Mouse (Mus musculus) embryonic facial prominence, embryonic 13.5 days (tissue): ENCODE measurements around the gene Shq1. TPM values are rescaled to one million over a fixed set of nuclear protein-coding genes. Genes with fewer than 3 reads are reported as not detected.

Experiments used
- ATAC-seq: fragments of 200-750 bp; cut with Nextera tagmentation; 2 replicates; pipeline ENCODE4 v1.8.0; 2017; ENCODE audit warnings: low read depth; ENCODE audit not compliant: insufficient number of reproducible peaks, insufficient read depth, low FRiP score, low TSS enrichment
- H3K27ac ChIP-seq: fragments of 300-500 bp; sonication (generic); 2 replicates; pipeline ENCODE4 v1.5.1; 2015; ENCODE audit warnings: moderate library complexity, mild to moderate bottlenecking, inconsistent platforms
- H3K27me3 ChIP-seq: fragments of 300-500 bp; sonication (generic); 2 replicates; pipeline ENCODE4 v1.6.1; 2015; ENCODE audit warnings: mild to moderate bottlenecking, inconsistent platforms
- H3K36me3 ChIP-seq: fragments of 300-500 bp; sonication (generic); 2 replicates; pipeline ENCODE4 v1.6.1; 2015; ENCODE audit warnings: mild to moderate bottlenecking, inconsistent platforms
- H3K4me1 ChIP-seq: fragments of 300-500 bp; sonication (generic); 2 replicates; pipeline ENCODE4 v1.6.1; 2015; ENCODE audit warnings: inconsistent platforms
- H3K4me2 ChIP-seq: fragments of 300-500 bp; sonication (generic); 2 replicates; pipeline ENCODE4 v1.6.1; 2015; ENCODE audit warnings: moderate library complexity, mild to moderate bottlenecking, inconsistent platforms
- H3K4me3 ChIP-seq: fragments of 300-500 bp; sonication (generic); 2 replicates; pipeline ENCODE4 v1.5.1; 2015; ENCODE audit warnings: mild to moderate bottlenecking, inconsistent platforms
- H3K9ac ChIP-seq: fragments of 300-500 bp; sonication (generic); 2 replicates; pipeline ENCODE4 v1.6.1; 2015; ENCODE audit warnings: mild to moderate bottlenecking, inconsistent platforms
- H3K9me3 ChIP-seq: fragments of 300-500 bp; sonication (generic); 2 replicates; pipeline ENCODE4 v1.6.1; 2016; ENCODE audit warnings: inconsistent platforms
- WGBS: fragments of 180-500 bp; shearing (Covaris S2); methylation state at CpG from one replicate; pipeline ENCODE4 v1.1.7; 2015; ENCODE audit warnings: mixed read lengths; 5-methylcytosine and 5-hydroxymethylcytosine counted together
- polyA plus RNA-seq: library from polyadenylated mRNA; unstranded; fragments of >200 nt; fragmentation: Nextera tagmentation; extraction: Ambion mirVana; gene quantifications from 2 replicates; pipeline ENCODE4 v1.2.1, GENCODE M21; 2015

The Shq1 gene
- polyA plus RNA-seq, 1 experiment from 2014 or later = 15.6 TPM

- no peaks in the 10 kb centered on the region for H3K9me3 ChIP-seq
- peak overlapping the region; percentile 50 for H3K4me3 ChIP-seq
- H3K27me3 ChIP-seq = peaks cover 66% of the 10 kb centered on the region
- peaks cover 24% of the 10 kb centered on the region for H3K4me1 ChIP-seq
- H3K36me3 ChIP-seq = no peaks in the 10 kb centered on the region
- ATAC-seq = peak; percentile 11
- peak overlapping the region; percentile 67 for H3K9ac ChIP-seq
- WGBS = under 1% methylated on average over 51 of the region's 51 CpGs
- peak overlapping the region; percentile 99 for H3K4me2 ChIP-seq
- peak overlapping the region; percentile 72 for H3K27ac ChIP-seq
Observed at GRCm38 (mm10) chr6:100562719-100563551, 108.0 kb downstream of the Shq1 start.

- Histone ChIP-seq H3K4me1 (peaks cover 17% of the 10 kb centered on the region), H3K27ac (no peak overlapping the region), H3K4me3 (no peak overlapping the region), H3K27me3 (peaks cover 58% of the 10 kb centered on the region), H3K4me2 (no peak overlapping the region), H3K9ac (no peak overlapping the region), H3K9me3 (no peaks in the 10 kb centered on the region), H3K36me3 (no peaks in the 10 kb centered on the region)
- 54% methylated on average over 8 of the region's 8 CpGs for WGBS
- no peak for ATAC-seq
Observed at GRCm38 (mm10) chr6:100558057-100558456, 112.9 kb downstream of the Shq1 start.

- no peaks in the 10 kb centered on the region for H3K36me3 ChIP-seq
- peaks cover 21% of the 10 kb centered on the region for H3K27me3 ChIP-seq
- WGBS = 76% methylated on average over 15 of the region's 15 CpGs
- H3K27ac ChIP-seq = no peak overlapping the region
- H3K4me3 ChIP-seq = no peak overlapping the region
- H3K4me1 ChIP-seq = no peaks in the 10 kb centered on the region
- ATAC-seq = no peak
- H3K9ac ChIP-seq = no peak overlapping the region
- H3K4me2 ChIP-seq = no peak overlapping the region
- no peaks in the 10 kb centered on the region for H3K9me3 ChIP-seq
Observed at GRCm38 (mm10) chr6:100542154-100542997, 128.6 kb downstream of the Shq1 start.

GRCm38 (mm10) chr6:100539698-100540097 lies 131.3 kb downstream of the Shq1 start:
- Histone ChIP-seq H3K4me1 (no peaks in the 10 kb centered on the region), H3K9me3 (no peaks in the 10 kb centered on the region), H3K9ac (no peak overlapping the region), H3K27me3 (peaks cover 18% of the 10 kb centered on the region), H3K4me2 (no peak overlapping the region), H3K4me3 (no peak overlapping the region), H3K36me3 (no peaks in the 10 kb centered on the region), H3K27ac (no peak overlapping the region)
- no peak for ATAC-seq
- WGBS = 45% methylated on average over 4 of the region's 4 CpGs

GRCm38 (mm10) chr6:100538570-100538969 lies 132.4 kb downstream of the Shq1 start:
- no peaks in the 10 kb centered on the region for H3K9me3 ChIP-seq
- no peak for ATAC-seq
- H3K27ac ChIP-seq = no peak overlapping the region
- WGBS = 53% methylated on average over 7 of the region's 7 CpGs
- no peak overlapping the region for H3K4me3 ChIP-seq
- H3K36me3 ChIP-seq = no peaks in the 10 kb centered on the region
- H3K4me2 ChIP-seq = no peak overlapping the region
- peaks cover 16% of the 10 kb centered on the region for H3K27me3 ChIP-seq
- H3K4me1 ChIP-seq = no peaks in the 10 kb centered on the region
- no peak overlapping the region for H3K9ac ChIP-seq

GRCm38 (mm10) chr6:100537987-100538386 lies 133.0 kb downstream of the Shq1 start:
- H3K4me3 ChIP-seq = no peak overlapping the region
- no peak overlapping the region for H3K27ac ChIP-seq
- H3K9me3 ChIP-seq = no peaks in the 10 kb centered on the region
- no peak overlapping the region for H3K9ac ChIP-seq
- no peaks in the 10 kb centered on the region for H3K36me3 ChIP-seq
- H3K4me2 ChIP-seq = no peak overlapping the region
- no peak for ATAC-seq
- peaks cover 16% of the 10 kb centered on the region for H3K27me3 ChIP-seq
- 85% methylated on average over 6 of the region's 6 CpGs for WGBS
- H3K4me1 ChIP-seq = peaks cover 4% of the 10 kb centered on the region; the same call in 1 of the 2 replicates

GRCm38 (mm10) chr6:100537042-100537441 lies 133.9 kb downstream of the Shq1 start:
- Histone ChIP-seq H3K9ac (no peak overlapping the region), H3K4me3 (no peak overlapping the region), H3K9me3 (no peaks in the 10 kb centered on the region), H3K4me2 (no peak overlapping the region), H3K27me3 (peaks cover 11% of the 10 kb centered on the region; the same call in 1 of the 2 replicates), H3K36me3 (no peaks in the 10 kb centered on the region), H3K27ac (no peak overlapping the region), H3K4me1 (peaks cover 14% of the 10 kb centered on the region)
- ATAC-seq = no peak
- 84% methylated on average over 5 of the region's 5 CpGs for WGBS

- Histone ChIP-seq H3K4me2 (no peak overlapping the region), H3K9ac (no peak overlapping the region), H3K27me3 (peaks cover 6% of the 10 kb centered on the region; the same call in 1 of the 2 replicates), H3K36me3 (no peaks in the 10 kb centered on the region), H3K9me3 (no peaks in the 10 kb centered on the region), H3K4me3 (no peak overlapping the region), H3K27ac (no peak overlapping the region), H3K4me1 (peaks cover 24% of the 10 kb centered on the region)
- WGBS = 53% methylated on average over 7 of the region's 7 CpGs
- no peak for ATAC-seq
Observed at GRCm38 (mm10) chr6:100533364-100533763, 137.6 kb downstream of the Shq1 start.

GRCm38 (mm10) chr6:100532326-100532725 lies 138.6 kb downstream of the Shq1 start:
- Histone ChIP-seq H3K4me1 (peaks cover 24% of the 10 kb centered on the region), H3K9ac (0 out of 2 replicates have a peak overlapping the region, but pooled peaks have one; percentile 16), H3K4me2 (no peak overlapping the region), H3K9me3 (no peaks in the 10 kb centered on the region), H3K4me3 (no peak overlapping the region), H3K27ac (no peak overlapping the region), H3K36me3 (no peaks in the 10 kb centered on the region), H3K27me3 (peaks cover 3% of the 10 kb centered on the region; the same call in 1 of the 2 replicates)
- ATAC-seq = no peak
- 82% methylated on average over 8 of the region's 8 CpGs for WGBS

- Histone ChIP-seq H3K27ac (no peak overlapping the region), H3K4me1 (peaks cover 37% of the 10 kb centered on the region), H3K36me3 (no peaks in the 10 kb centered on the region), H3K27me3 (peaks cover 12% of the 10 kb centered on the region), H3K9ac (no peak overlapping the region), H3K4me2 (no peak overlapping the region), H3K9me3 (no peaks in the 10 kb centered on the region), H3K4me3 (no peak overlapping the region)
- WGBS = 19% methylated on average over 3 of the region's 3 CpGs
- ATAC-seq = no peak
Observed at GRCm38 (mm10) chr6:100529673-100530072, 141.3 kb downstream of the Shq1 start.

GRCm38 (mm10) chr6:100528556-100528955 lies 142.4 kb downstream of the Shq1 start:
- H3K9me3 ChIP-seq = no peaks in the 10 kb centered on the region
- no peak overlapping the region for H3K4me2 ChIP-seq
- H3K27ac ChIP-seq = no peak overlapping the region
- H3K9ac ChIP-seq = no peak overlapping the region
- H3K4me1 ChIP-seq = peaks cover 37% of the 10 kb centered on the region
- WGBS = 58% methylated on average over 7 of the region's 7 CpGs
- peaks cover 12% of the 10 kb centered on the region for H3K27me3 ChIP-seq
- H3K4me3 ChIP-seq = no peak overlapping the region
- no peaks in the 10 kb centered on the region for H3K36me3 ChIP-seq
- no peak for ATAC-seq
